Mouse (Mus musculus) forebrain, embryonic 15.5 days (tissue): ENCODE results near the gene Xpa. TPM values are rescaled to one million over a fixed set of nuclear protein-coding genes. Genes with fewer than 3 reads are reported as not detected.

ENCODE experiments used
- ATAC-seq: fragments of 200-750 bp; cut with Nextera tagmentation; replicated peaks from 2 replicates; pipeline ENCODE4 v1.8.0; 2017; ENCODE audit warnings: mild to moderate bottlenecking, moderate TSS enrichment, moderate library complexity
- H3K27ac ChIP-seq: fragments of 300-500 bp; sonication (generic); replicated peaks from 2 replicates; pipeline ENCODE4 v1.5.1; 2015; ENCODE audit warnings: mild to moderate bottlenecking, inconsistent platforms
- H3K27me3 ChIP-seq: fragments of 300-500 bp; sonication (generic); 2 replicates; pipeline ENCODE4 v1.6.1; 2015; ENCODE audit warnings: inconsistent platforms
- H3K36me3 ChIP-seq: fragments of 300-500 bp; sonication (generic); 2 replicates; pipeline ENCODE4 v1.6.1; 2015; ENCODE audit warnings: mild to moderate bottlenecking, inconsistent platforms
- H3K4me1 ChIP-seq: fragments of 300-500 bp; sonication (generic); 2 replicates; pipeline ENCODE4 v1.6.1; 2015; ENCODE audit warnings: inconsistent platforms
- H3K4me2 ChIP-seq: fragments of 300-500 bp; sonication (generic); replicated peaks from 2 replicates; pipeline ENCODE4 v1.6.1; 2015; ENCODE audit warnings: mild to moderate bottlenecking, inconsistent platforms
- H3K4me3 ChIP-seq: fragments of 300-500 bp; sonication (generic); 2 replicates; pipeline ENCODE4 v1.5.1; 2015; ENCODE audit warnings: mild to moderate bottlenecking, inconsistent platforms
- H3K9ac ChIP-seq: fragments of 300-500 bp; sonication (generic); replicated peaks from 2 replicates; pipeline ENCODE4 v1.6.1; 2015; ENCODE audit warnings: mild to moderate bottlenecking, inconsistent platforms
- H3K9me3 ChIP-seq: fragments of 300-500 bp; sonication (generic); 2 replicates; pipeline ENCODE4 v1.6.1; 2016; ENCODE audit warnings: inconsistent platforms
- WGBS: fragments of 180-500 bp; shearing (Covaris S2); methylation state at CpG from one replicate; pipeline ENCODE4 v1.1.7; 2015; ENCODE audit warnings: mixed read lengths; 5-methylcytosine and 5-hydroxymethylcytosine counted together
- polyA plus RNA-seq: library from polyadenylated mRNA; unstranded; fragments of >200 nt; fragmentation: Nextera tagmentation; extraction: Ambion mirVana; gene quantifications from 2 replicates; pipeline ENCODE4 v1.2.1, GENCODE M21; 2015

Gene Xpa
- polyA plus RNA-seq, 1 experiment from 2014 or later, result 33.5 TPM

DNA sequence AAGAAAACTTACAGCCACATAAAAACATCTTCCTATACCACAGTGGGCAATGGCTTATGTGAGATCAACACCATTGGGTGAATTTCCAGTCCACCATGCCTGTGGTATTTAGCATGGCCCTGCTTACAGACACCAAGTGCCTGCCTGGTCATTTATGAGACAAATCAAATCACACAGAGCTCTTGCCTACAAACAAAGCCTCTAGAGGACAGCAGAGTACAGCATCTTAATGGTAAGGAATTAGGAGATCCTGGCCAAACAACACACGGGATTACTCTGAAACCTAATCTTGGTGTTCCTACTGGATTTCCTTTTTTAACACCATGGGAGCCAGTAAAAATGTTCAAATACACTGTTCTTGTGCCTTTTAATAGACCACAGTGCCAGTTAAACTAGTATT is 80.8 kb downstream of the Xpa start:
- ATAC-seq, result no peak
- 69% methylated on average over 1 of the region's 1 CpGs for WGBS
- Histone ChIP-seq H3K4me3 (no peak overlapping the region), H3K4me2 (no peak overlapping the region), H3K27ac (no peak overlapping the region), H3K27me3 (no peaks in the 10 kb centered on the region), H3K9me3 (no peaks in the 10 kb centered on the region), H3K36me3 (peaks cover 62% of the 10 kb centered on the region), H3K9ac (no peak overlapping the region), H3K4me1 (no peaks in the 10 kb centered on the region)

DNA sequence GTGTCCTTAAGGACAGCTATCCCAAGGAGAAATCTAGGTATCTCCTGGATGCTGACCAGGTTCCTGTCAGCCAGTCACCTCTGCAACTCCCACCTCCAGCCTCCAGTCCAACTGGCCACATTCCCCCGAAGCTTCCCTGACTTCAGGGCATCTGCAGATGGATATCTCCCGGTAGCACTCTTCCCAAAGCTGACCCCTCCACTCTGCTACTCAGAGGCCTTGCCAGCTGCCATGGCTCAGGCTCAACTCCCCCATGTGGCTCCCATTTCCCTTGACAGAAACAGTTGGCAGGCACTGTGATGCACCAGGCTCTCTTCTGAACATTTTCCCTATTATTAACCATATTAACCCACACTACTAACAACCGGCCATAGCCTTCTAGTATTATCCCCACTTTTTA is 84.8 kb downstream of the Xpa start:
- no peak for ATAC-seq
- Histone ChIP-seq H3K4me2 (no peak overlapping the region), H3K27ac (no peak overlapping the region), H3K4me1 (no peaks in the 10 kb centered on the region), H3K9me3 (no peaks in the 10 kb centered on the region), H3K4me3 (no peak overlapping the region), H3K36me3 (peaks cover 25% of the 10 kb centered on the region), H3K27me3 (no peaks in the 10 kb centered on the region), H3K9ac (no peak overlapping the region)
- 75% methylated on average over 3 of the region's 3 CpGs for WGBS

DNA sequence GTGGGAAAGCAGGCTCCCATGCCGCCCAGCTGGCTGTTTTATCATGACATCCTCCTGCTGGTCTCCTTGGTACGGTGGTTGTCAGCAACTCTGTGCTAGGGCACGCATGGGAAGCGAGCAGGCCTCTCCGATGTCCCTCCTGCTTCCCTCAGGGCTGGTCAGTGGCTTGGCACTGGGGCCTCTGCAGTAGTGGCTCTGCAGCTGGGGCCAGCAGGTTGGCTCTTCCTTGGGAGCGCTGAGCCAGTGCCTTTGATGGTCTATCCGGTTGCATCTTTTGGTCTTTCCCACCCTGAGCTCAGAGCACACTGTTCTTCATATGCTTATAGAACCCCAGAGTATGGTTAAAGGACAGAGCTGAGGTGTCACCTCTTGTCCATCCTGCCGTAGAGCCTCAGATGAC is 86.0 kb downstream of the Xpa start:
- no peaks in the 10 kb centered on the region for H3K27me3 ChIP-seq
- no peak for ATAC-seq
- H3K4me1 ChIP-seq, result no peaks in the 10 kb centered on the region
- H3K27ac ChIP-seq, result no peak overlapping the region
- H3K9ac ChIP-seq, result no peak overlapping the region
- no peaks in the 10 kb centered on the region for H3K9me3 ChIP-seq
- H3K4me2 ChIP-seq, result no peak overlapping the region
- WGBS, result 95% methylated on average over 8 of the region's 8 CpGs
- no peak overlapping the region for H3K4me3 ChIP-seq
- peaks cover 13% of the 10 kb centered on the region for H3K36me3 ChIP-seq

Other genes starting within 250 kb of the Xpa start
- gene Tdrd7, start 231.0 kb downstream of the Xpa start, polyA plus RNA-seq, result 14.6 and 17.3 TPM in 2 replicates
- 0.52 and 0.66 TPM in 2 replicates for gene Tmod1, start 157.4 kb downstream of the Xpa start, polyA plus RNA-seq
- 99.1 and 101 TPM in 2 replicates for gene Ncbp1, start 57.7 kb downstream of the Xpa start, polyA plus RNA-seq
- gene Tstd2, start 57.6 kb downstream of the Xpa start, polyA plus RNA-seq, result 36.8 and 41.3 TPM in 2 replicates
- not detected in 2 replicates for gene Foxe1, start 147.3 kb upstream of the Xpa start, polyA plus RNA-seq
- 11.5 and 12.7 TPM in 2 replicates for gene Trmo, start 193.1 kb upstream of the Xpa start, polyA plus RNA-seq
- gene Hemgn, start 217.2 kb upstream of the Xpa start, polyA plus RNA-seq, result 0.24 TPM in 1 of 2 replicates, not detected in the other